Mouse (Mus musculus) activated CD4-positive, CD25-positive, alpha-beta regulatory T cell, adult 4 months (primary cell): ENCODE data around the gene Gpatch8. TPM values are rescaled to one million over a fixed set of nuclear protein-coding genes. Genes with fewer than 3 reads are reported as not detected.
A peak's percentile ranks its signal among the peaks of the same experiment; 100 is the strongest.

Experiments used
- ATAC-seq: one replicate; pipeline ENCODE4 v1.8.0; 2017
- polyA plus RNA-seq, 2 experiments: library from polyadenylated mRNA; unstranded; fragments of 100-300 nt; shearing (Covaris generic); gene quantifications; one replicate each; pipeline ENCODE4 v1.2.1; 2017

Gene Gpatch8
- polyA plus RNA-seq, 2 experiments from 2014 or later = 54.2 to 55.9 TPM

GRCm38 (mm10) chr11:102495742-102496141 is 60.5 kb downstream of the Gpatch8 start:
- ATAC-seq = no peak

GRCm38 (mm10) chr11:102495114-102495513 is 61.1 kb downstream of the Gpatch8 start:
- no peak for ATAC-seq

GRCm38 (mm10) chr11:102494063-102494650 is 62.0 kb downstream of the Gpatch8 start:
- no peak for ATAC-seq

- no peak for ATAC-seq
These were observed 63.0 kb downstream of the Gpatch8 start for GRCm38 (mm10) chr11:102493241-102493640.

GRCm38 (mm10) chr11:102487901-102488300 is 68.3 kb downstream of the Gpatch8 start:
- ATAC-seq = no peak

- no peak for ATAC-seq
These were observed 69.3 kb downstream of the Gpatch8 start for GRCm38 (mm10) chr11:102486733-102487386.

- no peak for ATAC-seq
These were observed 74.4 kb downstream of the Gpatch8 start for GRCm38 (mm10) chr11:102481779-102482178.

GRCm38 (mm10) chr11:102480897-102481296 is 75.3 kb downstream of the Gpatch8 start:
- ATAC-seq = no peak

GRCm38 (mm10) chr11:102480111-102480510 is 76.1 kb downstream of the Gpatch8 start:
- ATAC-seq = no peak

- no peak for ATAC-seq
These were observed 76.6 kb downstream of the Gpatch8 start for GRCm38 (mm10) chr11:102479581-102479980.

GRCm38 (mm10) chr11:102478671-102479070 is 77.5 kb downstream of the Gpatch8 start:
- no peak for ATAC-seq

GRCm38 (mm10) chr11:102475027-102475426 is 81.2 kb downstream of the Gpatch8 start:
- ATAC-seq = no peak

- ATAC-seq = no peak
These were observed 86.4 kb downstream of the Gpatch8 start, which contains the start of gene Itga2b for GRCm38 (mm10) chr11:102469648-102470357. Gene Itga2b (minus strand): TSS chr11:102470122.

- ATAC-seq = peak; percentile 92
These were observed 89.1 kb downstream of the Gpatch8 start for GRCm38 (mm10) chr11:102467041-102467631.

- ATAC-seq = no peak
These were observed 90.3 kb downstream of the Gpatch8 start for GRCm38 (mm10) chr11:102465713-102466436.

- no peak for ATAC-seq
These were observed 91.3 kb downstream of the Gpatch8 start for GRCm38 (mm10) chr11:102464901-102465300.

- no peak for ATAC-seq
These were observed 94.4 kb downstream of the Gpatch8 start for GRCm38 (mm10) chr11:102461764-102462163.

GRCm38 (mm10) chr11:102460541-102460940 is 95.7 kb downstream of the Gpatch8 start:
- ATAC-seq = no peak

GRCm38 (mm10) chr11:102455740-102456396 is 100.3 kb downstream of the Gpatch8 start:
- ATAC-seq = peak; percentile 36

GRCm38 (mm10) chr11:102453131-102453530 is 103.1 kb downstream of the Gpatch8 start:
- no peak for ATAC-seq

GRCm38 (mm10) chr11:102449043-102450008 is 106.9 kb downstream of the Gpatch8 start:
- no peak for ATAC-seq
